Mouse (Mus musculus) limb, embryonic 11.5 days (tissue): ENCODE measurements around the gene Unc79. TPM values are rescaled to one million over a fixed set of nuclear protein-coding genes. Genes with fewer than 3 reads are reported as not detected.

ENCODE experiments used
- ATAC-seq: fragments of 200-750 bp; cut with Nextera tagmentation; 2 replicates; pipeline ENCODE4 v1.8.0; 2017; ENCODE audit warnings: low read depth; ENCODE audit not compliant: insufficient number of reproducible peaks, low FRiP score, low TSS enrichment
- DNase-seq: peaks from one replicate; pipeline ENCODE4 v3.0.0-alpha.2; 2015; ENCODE audit warnings: low spot score
- H3K27ac ChIP-seq: fragments of 300-500 bp; sonication (generic); replicated peaks from 2 replicates; pipeline ENCODE4 v1.5.1; 2014; ENCODE audit warnings: low read depth, mild to moderate bottlenecking, low read length
- H3K27me3 ChIP-seq: fragments of 300-500 bp; sonication (generic); 2 replicates; pipeline ENCODE4 v1.6.1; 2014; ENCODE audit warnings: mild to moderate bottlenecking, low read length, mixed read lengths; ENCODE audit not compliant: control insufficient read depth, insufficient read depth
- H3K36me3 ChIP-seq: fragments of 300-500 bp; sonication (generic); 2 replicates; pipeline ENCODE4 v1.6.1; 2014; ENCODE audit warnings: mild to moderate bottlenecking, low read length, moderate library complexity, mixed read lengths; ENCODE audit not compliant: control insufficient read depth, insufficient read depth
- H3K4me1 ChIP-seq: fragments of 300-500 bp; sonication (generic); 2 replicates; pipeline ENCODE4 v1.6.1; 2014; ENCODE audit warnings: low read length, mixed read lengths; ENCODE audit not compliant: control insufficient read depth, insufficient read depth
- H3K4me2 ChIP-seq: fragments of 300-500 bp; sonication (generic); 2 replicates; pipeline ENCODE4 v1.6.1; 2014; ENCODE audit warnings: low read depth, mild to moderate bottlenecking, moderate library complexity; ENCODE audit not compliant: severe bottlenecking
- H3K4me3 ChIP-seq: fragments of 300-500 bp; sonication (generic); 2 replicates; pipeline ENCODE4 v1.5.1; 2014; ENCODE audit warnings: low read depth, low read length
- H3K9ac ChIP-seq: fragments of 300-500 bp; sonication (generic); 2 replicates; pipeline ENCODE4 v1.6.1; 2014; ENCODE audit warnings: mild to moderate bottlenecking, low read length
- H3K9me3 ChIP-seq: fragments of 300-500 bp; sonication (generic); 2 replicates; pipeline ENCODE4 v1.6.1; 2016; ENCODE audit warnings: low read length; ENCODE audit not compliant: control insufficient read depth
- WGBS: fragments of 180-500 bp; shearing (Covaris S2); extraction: QIAGEN DNeasy Blood & Tissue Kit; methylation state at CpG from one replicate; pipeline ENCODE4 v1.1.7; 2014; 5-methylcytosine and 5-hydroxymethylcytosine counted together
- polyA plus RNA-seq: library from polyadenylated mRNA; unstranded; fragments of >200 nt; fragmentation: Nextera tagmentation; extraction: Ambion mirVana; gene quantifications from 2 replicates; pipeline ENCODE4 v1.2.1, GENCODE M21; 2014

Unc79 gene
- polyA plus RNA-seq, 1 experiment from 2014 or later, result 0.16 TPM

DNA sequence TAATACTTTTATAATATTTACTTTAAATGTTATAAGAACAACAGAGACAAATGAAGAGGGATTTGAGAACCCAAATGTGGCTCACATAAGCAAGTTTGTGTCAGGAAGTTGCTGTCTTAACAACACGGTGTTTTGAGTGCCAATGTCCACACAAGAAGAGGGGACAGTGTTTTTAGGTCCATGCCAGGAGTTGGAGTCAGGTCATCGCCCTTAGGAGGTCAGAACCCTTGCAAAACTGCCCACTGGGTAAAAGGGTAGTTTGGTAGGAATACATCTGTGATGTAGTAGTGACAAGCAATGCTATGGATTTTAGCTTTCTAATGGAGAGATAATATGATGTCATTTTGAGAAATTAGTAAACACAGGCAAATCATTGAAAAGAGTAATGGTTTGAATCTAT lies 201.6 kb downstream of the Unc79 start:
- Histone ChIP-seq H3K4me3 (no peak overlapping the region), H3K4me2 (no peak overlapping the region), H3K9me3 (no peaks in the 10 kb centered on the region), H3K9ac (no peak overlapping the region), H3K27me3 (no peaks in the 10 kb centered on the region), H3K27ac (no peak overlapping the region), H3K36me3 (no peaks in the 10 kb centered on the region), H3K4me1 (no peaks in the 10 kb centered on the region)
- ATAC-seq, result no peak
- DNase-seq, result no peak
- WGBS, result 83% methylated on average over 2 of the region's 2 CpGs

DNA sequence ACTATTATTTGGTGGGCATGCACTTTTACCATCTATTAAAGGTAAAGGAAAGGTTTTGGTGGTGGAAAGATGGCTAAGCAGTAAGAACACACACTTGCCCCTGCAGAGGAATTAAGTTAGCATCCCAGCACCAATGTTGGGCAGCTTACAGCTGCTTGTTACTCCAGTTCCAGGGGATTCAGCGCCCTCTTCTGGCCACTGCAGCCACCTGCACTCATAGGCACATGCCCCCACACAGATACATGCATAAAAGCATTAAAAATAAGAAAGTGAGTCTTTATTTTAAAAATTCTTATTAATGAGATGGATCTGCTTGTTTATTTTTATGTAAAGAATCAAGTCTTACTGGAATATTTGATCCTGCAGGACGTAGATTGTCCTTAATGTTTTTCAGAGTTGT lies 206.3 kb downstream of the Unc79 start:
- DNase-seq, result no peak
- H3K9ac ChIP-seq, result no peak overlapping the region
- 80% methylated on average over 2 of the region's 2 CpGs for WGBS
- no peak for ATAC-seq
- H3K9me3 ChIP-seq, result no peaks in the 10 kb centered on the region
- H3K4me3 ChIP-seq, result no peak overlapping the region
- H3K27ac ChIP-seq, result no peak overlapping the region
- no peaks in the 10 kb centered on the region for H3K36me3 ChIP-seq
- H3K4me2 ChIP-seq, result no peak overlapping the region
- no peaks in the 10 kb centered on the region for H3K4me1 ChIP-seq
- no peaks in the 10 kb centered on the region for H3K27me3 ChIP-seq

DNA sequence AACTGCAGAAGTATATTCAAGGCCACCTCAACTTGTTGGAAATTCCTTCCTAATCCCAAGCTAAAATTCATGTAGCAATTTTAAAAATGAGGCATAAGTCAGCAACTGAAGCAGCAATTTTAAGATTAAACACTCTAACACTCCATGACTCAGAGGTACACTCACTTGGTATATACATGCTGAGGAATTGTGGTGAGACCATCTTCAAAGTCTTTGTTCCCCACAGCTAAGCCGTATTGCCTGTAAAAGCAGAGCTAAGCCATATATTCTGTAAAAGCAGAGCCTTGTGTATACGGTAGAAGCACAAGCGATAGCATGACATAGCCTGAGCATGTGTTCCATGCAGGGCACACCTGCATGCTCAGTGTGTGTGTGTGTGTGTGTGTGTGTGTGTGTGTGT lies 206.7 kb downstream of the Unc79 start:
- H3K36me3 ChIP-seq, result no peaks in the 10 kb centered on the region
- 72% methylated on average over 3 of the region's 3 CpGs for WGBS
- H3K27me3 ChIP-seq, result no peaks in the 10 kb centered on the region
- H3K27ac ChIP-seq, result no peak overlapping the region
- ATAC-seq (no peak), DNase-seq (no peak)
- H3K4me3 ChIP-seq, result no peak overlapping the region
- H3K9me3 ChIP-seq, result no peaks in the 10 kb centered on the region
- no peak overlapping the region for H3K9ac ChIP-seq
- no peak overlapping the region for H3K4me2 ChIP-seq
- no peaks in the 10 kb centered on the region for H3K4me1 ChIP-seq

DNA sequence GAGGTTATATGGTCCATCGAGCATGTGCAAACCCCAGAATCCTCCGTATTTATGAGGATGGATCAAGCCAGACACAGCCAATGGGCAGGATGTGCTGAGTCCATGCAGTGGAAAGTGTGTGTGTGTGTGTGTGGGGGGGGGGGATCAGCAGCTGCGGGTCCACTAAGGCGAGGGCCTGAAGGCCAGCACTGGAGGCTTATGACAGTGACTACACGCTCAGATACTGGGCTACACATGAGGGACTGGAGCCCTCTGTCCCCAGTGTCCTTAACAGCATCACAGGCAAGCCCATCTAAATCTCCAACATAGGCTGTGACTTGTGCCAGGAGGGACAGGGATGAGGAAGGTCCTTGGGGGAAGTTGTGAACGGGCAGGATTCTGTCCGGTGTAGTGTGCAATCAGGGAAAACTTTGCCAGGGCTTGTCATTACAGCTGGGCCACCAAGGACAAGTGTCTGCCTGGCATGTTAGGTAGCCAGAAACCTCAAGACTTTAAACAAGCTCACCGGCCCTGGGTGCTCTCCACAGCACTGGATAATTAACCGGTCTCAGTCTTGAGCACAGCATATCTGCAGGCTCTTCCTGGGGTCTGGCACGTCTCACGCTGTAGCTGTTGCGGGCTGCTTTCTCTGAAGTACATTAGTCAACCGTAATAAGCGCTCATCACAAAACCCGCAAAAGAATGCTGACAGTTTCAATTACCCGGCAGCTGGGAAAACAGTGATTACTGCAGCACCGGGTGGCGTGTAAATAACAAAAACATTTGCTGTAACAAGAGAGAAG lies 208.7 kb downstream of the Unc79 start:
- Histone ChIP-seq H3K4me3 (no peak overlapping the region), H3K9ac (no peak overlapping the region), H3K4me2 (no peak overlapping the region), H3K4me1 (no peaks in the 10 kb centered on the region), H3K36me3 (no peaks in the 10 kb centered on the region), H3K9me3 (no peaks in the 10 kb centered on the region), H3K27me3 (no peaks in the 10 kb centered on the region), H3K27ac (no peak overlapping the region)
- 66% methylated on average over 18 of the region's 18 CpGs for WGBS
- no peak for DNase-seq
- no peak for ATAC-seq

DNA sequence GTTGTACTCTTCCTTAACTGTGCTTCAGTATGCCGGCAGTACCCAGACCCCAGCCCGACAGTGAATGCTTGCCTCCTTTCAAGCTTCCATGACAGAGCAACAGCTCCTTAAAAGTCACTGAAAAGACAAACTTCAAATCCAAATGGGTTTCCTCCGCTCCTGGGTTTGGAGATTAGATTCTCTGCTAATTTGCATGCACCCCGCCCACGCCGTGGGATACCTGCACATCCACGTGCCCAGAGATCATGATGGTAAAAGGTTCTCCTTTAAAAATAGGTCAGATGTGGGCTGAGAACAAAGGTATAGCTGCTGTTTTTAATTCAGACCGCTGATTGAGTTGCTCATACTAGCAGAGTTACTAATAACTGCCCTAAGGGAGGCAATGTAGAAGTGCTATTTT lies 210.4 kb downstream of the Unc79 start:
- WGBS, result 70% methylated on average over 8 of the region's 8 CpGs
- H3K9me3 ChIP-seq, result no peaks in the 10 kb centered on the region
- DNase-seq (no peak), ATAC-seq (no peak)
- H3K9ac ChIP-seq, result no peak overlapping the region
- H3K4me1 ChIP-seq, result no peaks in the 10 kb centered on the region
- H3K36me3 ChIP-seq, result no peaks in the 10 kb centered on the region
- no peaks in the 10 kb centered on the region for H3K27me3 ChIP-seq
- no peak overlapping the region for H3K4me3 ChIP-seq
- no peak overlapping the region for H3K27ac ChIP-seq
- no peak overlapping the region for H3K4me2 ChIP-seq

DNA sequence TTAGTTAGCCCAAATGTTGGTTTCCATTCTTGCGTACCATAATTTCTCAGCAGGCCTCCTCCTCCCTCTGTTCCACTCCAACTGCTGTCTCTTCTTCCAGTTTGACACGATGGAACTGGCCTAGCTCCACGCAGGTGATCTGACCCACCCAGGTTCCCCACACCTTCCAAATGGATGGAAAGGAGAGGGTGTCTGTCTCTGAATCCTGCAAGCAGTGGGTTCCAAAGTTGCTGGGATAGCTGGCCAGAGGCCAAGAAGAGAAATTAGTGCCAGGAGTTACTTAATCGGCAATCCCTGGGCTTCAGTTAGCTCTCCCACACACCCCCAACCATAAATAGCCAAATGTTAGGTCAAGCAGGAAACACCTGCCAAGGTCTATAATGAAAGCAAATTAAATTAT lies 212.1 kb downstream of the Unc79 start:
- DNase-seq (no peak), ATAC-seq (no peak)
- Histone ChIP-seq H3K4me3 (no peak overlapping the region), H3K4me1 (no peaks in the 10 kb centered on the region), H3K27ac (no peak overlapping the region), H3K27me3 (no peaks in the 10 kb centered on the region), H3K9me3 (no peaks in the 10 kb centered on the region), H3K9ac (no peak overlapping the region), H3K36me3 (no peaks in the 10 kb centered on the region), H3K4me2 (no peak overlapping the region)
- 80% methylated on average over 4 of the region's 4 CpGs for WGBS

DNA sequence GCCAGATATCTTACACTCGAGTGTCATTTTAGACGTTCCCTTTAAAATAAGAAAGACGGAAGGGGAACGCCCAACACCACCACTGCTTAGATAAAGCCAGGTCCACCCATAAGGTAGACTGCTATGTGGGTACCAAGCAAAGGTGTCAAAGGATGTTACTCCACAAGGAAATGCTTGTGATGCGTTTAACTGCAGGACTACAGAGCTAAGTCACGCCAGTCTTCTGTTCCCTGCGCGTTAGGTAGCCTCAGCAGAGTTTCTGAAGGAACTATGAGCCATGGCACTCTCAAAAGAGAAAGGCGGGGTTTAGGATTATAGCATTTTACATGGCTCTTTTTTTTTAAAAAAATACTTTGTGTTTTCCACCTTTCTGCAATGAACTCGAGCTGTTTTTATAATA lies 214.9 kb downstream of the Unc79 start:
- Histone ChIP-seq H3K36me3 (no peaks in the 10 kb centered on the region), H3K4me2 (no peak overlapping the region), H3K27ac (no peak overlapping the region), H3K9ac (no peak overlapping the region), H3K4me3 (no peak overlapping the region), H3K27me3 (no peaks in the 10 kb centered on the region), H3K9me3 (no peaks in the 10 kb centered on the region), H3K4me1 (no peaks in the 10 kb centered on the region)
- DNase-seq, result no peak
- no peak for ATAC-seq
- 85% methylated on average over 10 of the region's 10 CpGs for WGBS

DNA sequence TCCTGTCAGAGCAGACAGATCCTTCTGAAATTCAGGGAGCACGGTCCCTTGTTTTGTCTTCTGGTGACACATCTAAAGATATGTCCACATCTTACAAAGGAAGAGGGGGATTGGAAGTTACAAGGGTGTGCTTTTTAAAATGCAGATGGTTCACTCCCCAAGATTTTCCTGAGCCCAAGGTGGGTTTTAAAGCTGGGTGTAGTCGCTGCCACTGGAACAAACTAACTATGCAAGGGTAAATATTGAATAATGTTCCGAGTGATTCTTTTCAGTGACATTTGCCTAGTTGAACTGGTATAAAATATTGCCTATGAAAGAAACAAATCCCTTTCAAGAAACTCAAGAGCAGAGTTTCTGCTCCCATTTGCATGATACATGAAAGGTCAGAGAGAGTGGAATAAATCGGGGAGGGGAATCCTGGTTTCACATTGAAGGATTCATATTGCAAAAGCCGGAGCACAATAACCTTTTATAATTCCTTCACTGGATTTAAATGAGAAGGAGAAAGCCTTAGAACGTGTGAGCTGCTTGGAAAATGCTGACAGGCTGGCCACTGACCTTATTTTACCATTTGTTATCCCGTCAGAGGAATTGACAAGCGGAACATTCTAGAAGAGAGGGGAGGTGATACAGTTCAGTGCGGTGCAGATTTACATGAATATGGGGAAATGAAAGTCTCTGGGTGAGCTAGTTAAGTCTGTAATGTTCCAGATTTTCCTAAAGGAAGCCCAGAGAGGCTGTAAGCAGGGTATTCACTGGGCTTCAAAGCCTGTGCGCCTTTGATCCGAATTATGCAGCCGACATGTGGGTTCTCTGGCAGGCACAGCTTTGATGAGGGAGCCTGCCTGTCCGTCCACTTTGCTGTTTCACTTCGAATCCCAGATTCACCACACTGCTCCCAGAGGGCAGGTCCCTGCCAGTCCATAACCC lies 215.7 kb downstream of the Unc79 start:
- Histone ChIP-seq H3K4me2 (no peak overlapping the region), H3K36me3 (no peaks in the 10 kb centered on the region), H3K4me3 (no peak overlapping the region), H3K27me3 (no peaks in the 10 kb centered on the region), H3K9ac (no peak overlapping the region), H3K4me1 (no peaks in the 10 kb centered on the region), H3K9me3 (no peaks in the 10 kb centered on the region), H3K27ac (no peak overlapping the region)
- ATAC-seq (no peak), DNase-seq (no peak)
- WGBS, result 58% methylated on average over 14 of the region's 14 CpGs
